Mouse (Mus musculus) CD4-positive helper T cell, adult 2 months (primary cell): ENCODE measurements around the gene Marc1.

Experiments
- DNase-seq: peaks from one replicate; pipeline ENCODE4 v3.0.0-alpha.2; 2012; ENCODE audit warnings: low read depth, missing footprints, low spot score

Marc1 gene

DNA sequence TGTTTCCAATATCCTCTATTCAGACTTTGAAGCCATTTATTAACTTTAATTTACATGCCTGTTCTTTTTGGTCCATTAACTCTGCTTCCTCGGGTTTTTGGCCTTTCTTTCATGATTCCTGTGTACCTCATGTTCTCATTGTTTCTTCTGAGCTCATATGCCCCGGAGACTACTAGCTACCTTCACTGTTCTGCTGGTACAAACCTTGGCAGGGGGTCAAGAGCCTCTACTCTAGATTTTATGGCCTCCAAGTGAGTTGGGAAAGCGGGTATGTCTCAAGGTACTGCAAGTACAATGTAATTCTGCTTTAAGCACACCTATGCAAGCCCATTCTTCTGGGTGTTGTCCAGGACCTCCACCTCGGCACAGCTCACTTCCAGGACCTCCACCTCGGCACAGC lies 48.2 kb downstream of the Marc1 start:
- DNase-seq, result no peak

DNA sequence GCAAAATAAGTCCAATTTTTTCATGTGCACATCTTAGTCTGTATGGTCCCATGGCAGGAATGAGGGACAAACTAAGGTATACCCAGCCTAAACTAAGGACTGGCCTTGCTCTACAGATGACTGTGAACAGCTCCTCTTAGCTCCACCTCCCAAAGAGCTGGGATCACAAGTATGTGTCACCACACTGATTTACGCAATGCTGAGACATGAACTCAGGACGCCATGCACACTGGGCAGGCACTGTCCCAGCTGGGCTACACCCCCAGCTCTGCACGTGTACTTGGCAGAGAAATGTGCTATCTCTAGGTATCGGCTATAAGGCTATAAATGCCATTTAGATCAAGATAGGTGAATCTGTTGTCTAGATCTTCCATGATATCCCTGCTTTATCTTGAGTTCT lies 49.1 kb downstream of the Marc1 start:
- no peak for DNase-seq

DNA sequence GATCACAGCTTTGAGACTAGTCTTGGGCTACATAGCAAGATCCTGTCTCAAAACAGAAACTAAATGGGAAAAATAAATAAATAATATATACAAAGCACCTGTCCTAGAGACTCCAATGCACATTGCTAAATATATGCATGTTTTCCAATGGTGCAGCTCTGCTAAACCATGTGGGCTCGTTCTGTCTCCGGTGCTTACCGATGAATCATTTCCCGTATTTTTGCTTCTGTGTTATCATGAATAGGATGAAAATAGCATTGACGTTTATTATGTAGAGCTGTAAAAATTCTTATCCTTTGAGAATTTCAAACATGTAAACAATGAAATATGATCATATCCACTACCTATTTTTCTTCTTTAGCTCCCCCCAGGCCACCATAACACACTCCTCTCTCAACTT lies 58.4 kb downstream of the Marc1 start:
- no peak for DNase-seq

DNA sequence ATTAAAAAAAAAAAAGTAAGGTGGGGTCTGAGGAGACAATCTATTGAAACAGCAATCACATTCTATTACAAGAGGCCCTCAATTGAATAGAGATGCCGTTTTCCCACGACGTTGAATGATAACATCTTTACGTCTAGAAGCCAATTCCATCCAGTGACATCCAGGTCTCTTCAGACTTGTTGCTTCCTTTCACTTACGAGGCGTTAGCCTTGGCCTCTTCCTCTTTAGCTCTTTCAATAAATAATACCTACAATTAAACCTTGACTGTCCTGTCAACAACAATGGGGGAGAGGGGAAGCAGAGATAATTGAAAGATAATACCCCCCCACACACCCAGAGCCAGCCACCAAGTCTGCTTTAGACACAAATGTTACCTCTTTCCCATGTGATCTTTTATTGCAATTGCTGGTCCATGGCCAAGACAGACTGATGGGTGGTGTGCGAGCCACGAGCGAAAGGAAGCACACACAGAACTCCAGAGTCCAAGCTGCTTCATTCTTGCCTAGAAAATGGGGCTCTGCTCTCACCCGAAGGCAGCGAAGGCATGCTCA lies 60.9 kb downstream of the Marc1 start:
- no peak for DNase-seq

DNA sequence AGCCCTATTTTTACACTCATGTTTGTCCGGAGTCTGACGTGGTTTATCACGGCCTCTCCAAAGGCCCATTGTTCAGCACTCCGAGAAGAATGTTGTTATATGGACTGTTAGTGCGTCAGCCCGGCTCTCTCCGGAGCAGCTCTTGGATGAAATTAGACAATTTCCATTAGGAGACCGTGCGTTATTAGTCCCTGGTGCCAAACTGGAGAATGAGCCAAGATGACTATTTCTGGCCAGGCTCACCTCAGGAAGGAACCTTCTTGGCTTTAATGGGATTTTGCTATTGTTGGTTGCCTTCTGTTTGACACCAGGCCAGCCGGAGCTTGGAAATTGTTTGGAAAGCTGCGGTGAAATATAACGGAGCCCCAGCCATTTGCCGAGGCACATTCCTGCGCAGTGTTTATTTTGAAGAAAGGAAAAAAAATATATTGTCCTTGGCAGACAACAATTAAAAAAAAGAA lies 62.4 kb downstream of the Marc1 start:
- no peak for DNase-seq

DNA sequence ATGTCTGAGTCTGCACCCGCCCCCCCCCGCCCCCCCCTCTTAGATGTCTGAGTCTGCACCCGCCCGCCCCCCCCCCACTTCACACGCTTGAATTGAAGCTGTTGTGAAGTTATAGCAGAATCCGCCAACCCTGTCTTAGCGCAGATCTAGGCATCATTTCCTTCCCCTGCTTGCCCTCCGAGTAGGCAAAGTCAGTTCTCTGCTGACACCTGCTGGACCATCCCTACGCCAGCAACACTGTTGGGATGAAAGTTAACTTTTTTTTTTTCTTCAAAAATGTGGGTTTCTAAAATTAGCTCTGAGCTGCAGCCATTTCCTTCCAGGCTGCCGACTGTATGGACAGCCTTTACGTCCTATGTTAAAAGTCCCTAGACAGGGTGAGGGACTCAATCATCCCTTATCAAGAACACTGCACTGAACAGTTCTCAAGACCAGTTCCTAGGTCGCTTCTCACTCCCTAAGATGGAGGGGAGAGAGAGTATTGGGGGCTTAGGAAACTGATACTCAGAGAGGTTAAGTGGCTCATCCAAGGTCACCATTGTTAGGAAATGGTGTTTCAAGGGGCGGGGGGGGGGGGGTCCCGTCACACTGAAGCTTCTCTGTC lies 73.1 kb downstream of the Marc1 start:
- peak; percentile 47 for DNase-seq

DNA sequence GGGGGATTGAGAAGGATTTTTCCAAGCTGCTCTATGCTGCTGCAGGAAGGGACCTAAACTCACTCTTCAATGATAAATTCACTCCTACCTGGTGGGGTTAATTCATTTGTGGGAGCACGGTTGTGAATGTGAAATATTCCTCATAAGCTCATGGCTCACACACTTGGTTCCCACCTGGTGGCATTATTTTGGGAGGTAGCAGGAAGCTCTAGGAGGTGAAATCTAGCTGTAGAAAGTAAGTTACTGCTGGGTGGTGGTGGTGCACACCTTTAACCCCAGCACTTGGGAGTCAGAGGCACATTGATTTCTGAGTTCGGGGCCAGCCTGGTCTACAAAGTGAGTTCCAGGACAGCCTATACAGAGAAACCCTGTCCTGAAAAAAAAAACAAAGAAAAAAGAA lies 73.9 kb downstream of the Marc1 start:
- no peak for DNase-seq
